Mouse (Mus musculus) heart, embryonic 13.5 days (tissue): ENCODE measurements at regions not wholly inside any gene's neighbourhood (a gene's known extent, or its start where the extent isn't known, plus 50 kb on each side); places are given as distances from the start of the nearest gene placed in this dataset.

Experiments
- ATAC-seq: fragments of 200-750 bp; cut with Nextera tagmentation; 2 replicates; pipeline ENCODE4 v1.8.0; 2017; ENCODE audit warnings: moderate TSS enrichment; ENCODE audit not compliant: insufficient number of reproducible peaks, low FRiP score, low TSS enrichment; ENCODE audit errors: extremely low read depth
- H3K27ac ChIP-seq: fragments of 300-500 bp; sonication (generic); replicated peaks from 2 replicates; pipeline ENCODE4 v1.5.1; 2015; ENCODE audit warnings: moderate library complexity, mild to moderate bottlenecking, inconsistent platforms
- H3K27me3 ChIP-seq: fragments of 300-500 bp; sonication (generic); replicated peaks from 2 replicates; pipeline ENCODE4 v1.6.1; 2015; ENCODE audit warnings: mild to moderate bottlenecking, inconsistent platforms
- H3K36me3 ChIP-seq: fragments of 300-500 bp; sonication (generic); 2 replicates; pipeline ENCODE4 v1.6.1; 2015; ENCODE audit warnings: mild to moderate bottlenecking, inconsistent platforms
- H3K4me1 ChIP-seq: fragments of 300-500 bp; sonication (generic); 2 replicates; pipeline ENCODE4 v1.6.1; 2015; ENCODE audit warnings: inconsistent platforms
- H3K4me2 ChIP-seq: fragments of 300-500 bp; sonication (generic); 2 replicates; pipeline ENCODE4 v1.6.1; 2015; ENCODE audit warnings: inconsistent platforms, mild to moderate bottlenecking, moderate library complexity
- H3K4me3 ChIP-seq: fragments of 300-500 bp; sonication (generic); 2 replicates; pipeline ENCODE4 v1.5.1; 2015; ENCODE audit warnings: moderate library complexity, mild to moderate bottlenecking, inconsistent platforms
- H3K9ac ChIP-seq: fragments of 300-500 bp; sonication (generic); 2 replicates; pipeline ENCODE4 v1.6.1; 2015; ENCODE audit warnings: inconsistent platforms, mild to moderate bottlenecking, moderate library complexity
- H3K9me3 ChIP-seq: fragments of 300-500 bp; sonication (generic); 2 replicates; pipeline ENCODE4 v1.6.1; 2016; ENCODE audit warnings: inconsistent platforms
- WGBS: fragments of 180-500 bp; shearing (Covaris S2); methylation state at CpG from one replicate; pipeline ENCODE4 v1.1.7; 2015; ENCODE audit warnings: mixed read lengths; 5-methylcytosine and 5-hydroxymethylcytosine counted together

- ATAC-seq: no peak
Observed at GRCm38 (mm10) chr15:6974410-6974809, 99.6 kb upstream of the Osmr start.

GRCm38 (mm10) chr15:6981430-6981829 is 106.7 kb upstream of the Osmr start:
- no peak overlapping the region for H3K4me3 ChIP-seq
- H3K27me3 ChIP-seq: no peaks in the 10 kb centered on the region
- H3K27ac ChIP-seq: no peak overlapping the region
- H3K9ac ChIP-seq: no peak overlapping the region
- H3K4me1 ChIP-seq: peaks cover 10% of the 10 kb centered on the region
- no peak overlapping the region for H3K4me2 ChIP-seq
- ATAC-seq: no peak
- no peaks in the 10 kb centered on the region for H3K36me3 ChIP-seq
- H3K9me3 ChIP-seq: peaks cover 3% of the 10 kb centered on the region; the same call in 1 of the 2 replicates
- WGBS: 52% methylated on average over 9 of the region's 9 CpGs

More at GRCm38 (mm10) chr15:6974410-6974809, 99.6 kb upstream of the Osmr start:
- H3K4me2 ChIP-seq: no peak overlapping the region
- no peak overlapping the region for H3K27ac ChIP-seq
- no peaks in the 10 kb centered on the region for H3K9me3 ChIP-seq
- no peak overlapping the region for H3K9ac ChIP-seq
- no peak overlapping the region for H3K4me3 ChIP-seq
- whole genome bisulfite sequencing: 27% methylated on average over 4 of the region's 4 CpGs
- no peaks in the 10 kb centered on the region for H3K4me1 ChIP-seq
- H3K27me3 ChIP-seq: no peaks in the 10 kb centered on the region
- H3K36me3 ChIP-seq: no peaks in the 10 kb centered on the region

GRCm38 (mm10) chr15:6983320-6983719 is 107.1 kb upstream of the Lifr start:
- ATAC-seq: no peak
- Histone ChIP-seq H3K36me3 (no peaks in the 10 kb centered on the region), H3K27ac (no peak overlapping the region), H3K9me3 (peaks cover 4% of the 10 kb centered on the region; the same call in 1 of the 2 replicates), H3K4me1 (peaks cover 10% of the 10 kb centered on the region), H3K27me3 (no peaks in the 10 kb centered on the region), H3K4me2 (no peak overlapping the region), H3K9ac (no peak overlapping the region), H3K4me3 (no peak overlapping the region)
- WGBS: 51% methylated on average over 3 of the region's 3 CpGs

GRCm38 (mm10) chr15:6988187-6988586 is 102.2 kb upstream of the Lifr start:
- Histone ChIP-seq H3K4me2 (no peak overlapping the region), H3K36me3 (no peaks in the 10 kb centered on the region), H3K4me3 (no peak overlapping the region), H3K9me3 (peaks cover 4% of the 10 kb centered on the region; the same call in 1 of the 2 replicates), H3K27ac (no peak overlapping the region), H3K9ac (no peak overlapping the region), H3K27me3 (no peaks in the 10 kb centered on the region), H3K4me1 (peaks cover 12% of the 10 kb centered on the region)
- no peak for ATAC-seq
- WGBS: 74% methylated on average over 3 of the region's 3 CpGs

GRCm38 (mm10) chr15:6989094-6989493 is 101.3 kb upstream of the Lifr start:
- Histone ChIP-seq H3K36me3 (no peaks in the 10 kb centered on the region), H3K9ac (no peak overlapping the region), H3K4me1 (peaks cover 18% of the 10 kb centered on the region), H3K27ac (no peak overlapping the region), H3K4me2 (no peak overlapping the region), H3K4me3 (no peak overlapping the region), H3K9me3 (peaks cover 4% of the 10 kb centered on the region; the same call in 1 of the 2 replicates), H3K27me3 (no peaks in the 10 kb centered on the region)
- no peak for ATAC-seq
- 76% methylated on average over 6 of the region's 6 CpGs for WGBS

GRCm38 (mm10) chr15:6993226-6993625 is 97.2 kb upstream of the Lifr start:
- Histone ChIP-seq H3K36me3 (no peaks in the 10 kb centered on the region), H3K27ac (no peak overlapping the region), H3K4me3 (no peak overlapping the region), H3K4me2 (no peak overlapping the region), H3K9ac (no peak overlapping the region), H3K4me1 (peaks cover 18% of the 10 kb centered on the region), H3K27me3 (no peaks in the 10 kb centered on the region), H3K9me3 (no peaks in the 10 kb centered on the region)
- 58% methylated on average over 9 of the region's 9 CpGs for WGBS
- ATAC-seq: no peak

GRCm38 (mm10) chr15:6995246-6995645 is 95.2 kb upstream of the Lifr start:
- H3K9ac ChIP-seq: no peak overlapping the region
- no peak for ATAC-seq
- WGBS: 64% methylated on average over 3 of the region's 3 CpGs

GRCm38 (mm10) chr15:6997871-6998270 is 92.5 kb upstream of the Lifr start:
- Histone ChIP-seq H3K9ac (no peak overlapping the region), H3K4me1 (0 out of 2 replicates have a peak, but pooled peaks cover 8% of the 10 kb centered on the region), H3K4me2 (no peak overlapping the region), H3K27me3 (no peaks in the 10 kb centered on the region), H3K36me3 (no peaks in the 10 kb centered on the region), H3K27ac (no peak overlapping the region), H3K9me3 (no peaks in the 10 kb centered on the region), H3K4me3 (no peak overlapping the region)
- ATAC-seq: no peak
- 78% methylated on average over 5 of the region's 5 CpGs for WGBS

More at GRCm38 (mm10) chr15:6995246-6995645, 95.2 kb upstream of the Lifr start:
- Histone ChIP-seq H3K27me3 (no peaks in the 10 kb centered on the region), H3K4me3 (no peak overlapping the region), H3K27ac (no peak overlapping the region), H3K36me3 (no peaks in the 10 kb centered on the region), H3K9me3 (no peaks in the 10 kb centered on the region), H3K4me2 (no peak overlapping the region), H3K4me1 (peaks cover 18% of the 10 kb centered on the region)

GRCm38 (mm10) chr15:6998576-6999070 is 91.8 kb upstream of the Lifr start:
- no peak overlapping the region for H3K27ac ChIP-seq
- ATAC-seq: no peak
- H3K36me3 ChIP-seq: no peaks in the 10 kb centered on the region
- no peaks in the 10 kb centered on the region for H3K9me3 ChIP-seq
- H3K4me2 ChIP-seq: no peak overlapping the region
- H3K4me1 ChIP-seq: 0 out of 2 replicates have a peak, but pooled peaks cover 1% of the 10 kb centered on the region
- 81% methylated on average over 5 of the region's 5 CpGs for WGBS
- no peaks in the 10 kb centered on the region for H3K27me3 ChIP-seq
- H3K9ac ChIP-seq: no peak overlapping the region
- H3K4me3 ChIP-seq: no peak overlapping the region

- H3K27ac ChIP-seq: no peak overlapping the region
- no peaks in the 10 kb centered on the region for H3K36me3 ChIP-seq
- no peak overlapping the region for H3K9ac ChIP-seq
- H3K4me3 ChIP-seq: no peak overlapping the region
- H3K27me3 ChIP-seq: no peaks in the 10 kb centered on the region
- no peaks in the 10 kb centered on the region for H3K4me1 ChIP-seq
- whole genome bisulfite sequencing: 62% methylated on average over 3 of the region's 3 CpGs
- H3K4me2 ChIP-seq: no peak overlapping the region
- no peak for ATAC-seq
- no peaks in the 10 kb centered on the region for H3K9me3 ChIP-seq
Observed at GRCm38 (mm10) chr15:6999667-7000066, 90.7 kb upstream of the Lifr start.

- Histone ChIP-seq H3K27ac (no peak overlapping the region), H3K4me1 (no peaks in the 10 kb centered on the region), H3K27me3 (no peaks in the 10 kb centered on the region), H3K4me3 (no peak overlapping the region), H3K36me3 (no peaks in the 10 kb centered on the region), H3K4me2 (no peak overlapping the region), H3K9ac (no peak overlapping the region), H3K9me3 (no peaks in the 10 kb centered on the region)
- WGBS: 55% methylated on average over 5 of the region's 5 CpGs
- ATAC-seq: no peak
Observed at GRCm38 (mm10) chr15:7002226-7002625, 88.2 kb upstream of the Lifr start.

GRCm38 (mm10) chr15:7003311-7003710 is 87.1 kb upstream of the Lifr start:
- H3K4me2 ChIP-seq: no peak overlapping the region
- 59% methylated on average over 2 of the region's 2 CpGs for WGBS

More at GRCm38 (mm10) chr15:7003311-7003710, 87.1 kb upstream of the Lifr start:
- no peak overlapping the region for H3K27ac ChIP-seq
- H3K27me3 ChIP-seq: no peaks in the 10 kb centered on the region
- H3K9me3 ChIP-seq: no peaks in the 10 kb centered on the region
- H3K4me1 ChIP-seq: no peaks in the 10 kb centered on the region
- no peak overlapping the region for H3K4me3 ChIP-seq
- no peak overlapping the region for H3K9ac ChIP-seq
- no peaks in the 10 kb centered on the region for H3K36me3 ChIP-seq
- no peak for ATAC-seq
